Mouse (Mus musculus) kidney, embryonic 14.5 days (tissue): ENCODE measurements around the gene Uvrag. TPM values are rescaled to one million over a fixed set of nuclear protein-coding genes. Genes with fewer than 3 reads are reported as not detected.

Source experiments
- ATAC-seq: fragments of 200-750 bp; cut with Nextera tagmentation; 2 replicates; pipeline ENCODE4 v1.8.0; 2017; ENCODE audit warnings: moderate number of reproducible peaks, mild to moderate bottlenecking, moderate TSS enrichment, moderate library complexity; ENCODE audit not compliant: low FRiP score, low TSS enrichment
- H3K27ac ChIP-seq: fragments of 300-500 bp; sonication (generic); 2 replicates; pipeline ENCODE4 v1.5.1; 2014; ENCODE audit warnings: low read depth, mild to moderate bottlenecking, low read length, moderate library complexity, mixed read lengths
- H3K27me3 ChIP-seq: fragments of 300-500 bp; sonication (generic); 2 replicates; pipeline ENCODE4 v1.6.1; 2014; ENCODE audit warnings: mild to moderate bottlenecking, low read length; ENCODE audit not compliant: control insufficient read depth, insufficient read depth
- H3K36me3 ChIP-seq: fragments of 300-500 bp; sonication (generic); 2 replicates; pipeline ENCODE4 v1.6.1; 2014; ENCODE audit warnings: low read length, mixed read lengths; ENCODE audit not compliant: control insufficient read depth, insufficient read depth
- H3K4me1 ChIP-seq: fragments of 300-500 bp; sonication (generic); 2 replicates; pipeline ENCODE4 v1.6.1; 2014; ENCODE audit warnings: low read length, mixed read lengths; ENCODE audit not compliant: control insufficient read depth, insufficient read depth
- H3K4me2 ChIP-seq: fragments of 300-500 bp; sonication (generic); replicated peaks from 2 replicates; pipeline ENCODE4 v1.6.1; 2014; ENCODE audit warnings: low read depth, mild to moderate bottlenecking, low read length
- H3K4me3 ChIP-seq: fragments of 300-500 bp; sonication (generic); 2 replicates; pipeline ENCODE4 v1.5.1; 2014; ENCODE audit warnings: mild to moderate bottlenecking, low read length
- H3K9ac ChIP-seq: fragments of 300-500 bp; sonication (generic); 2 replicates; pipeline ENCODE4 v1.6.1; 2014; ENCODE audit warnings: low read depth, mild to moderate bottlenecking, low read length, moderate library complexity
- H3K9me3 ChIP-seq: fragments of 300-500 bp; sonication (generic); 2 replicates; pipeline ENCODE4 v1.6.1; 2016; ENCODE audit warnings: low read length; ENCODE audit not compliant: control insufficient read depth
- WGBS: fragments of 180-500 bp; shearing (Covaris S2); extraction: QIAGEN DNeasy Blood & Tissue Kit; methylation state at CpG from one replicate; pipeline ENCODE4 v1.1.7; 2014; 5-methylcytosine and 5-hydroxymethylcytosine counted together
- polyA plus RNA-seq: library from polyadenylated mRNA; unstranded; fragments of >200 nt; fragmentation: Nextera tagmentation; extraction: Ambion mirVana; gene quantifications from 2 replicates; pipeline ENCODE4 v1.2.1, GENCODE M21; 2014

Gene Uvrag
- polyA plus RNA-seq, 1 experiment from 2014 or later = 22.7 TPM

DNA sequence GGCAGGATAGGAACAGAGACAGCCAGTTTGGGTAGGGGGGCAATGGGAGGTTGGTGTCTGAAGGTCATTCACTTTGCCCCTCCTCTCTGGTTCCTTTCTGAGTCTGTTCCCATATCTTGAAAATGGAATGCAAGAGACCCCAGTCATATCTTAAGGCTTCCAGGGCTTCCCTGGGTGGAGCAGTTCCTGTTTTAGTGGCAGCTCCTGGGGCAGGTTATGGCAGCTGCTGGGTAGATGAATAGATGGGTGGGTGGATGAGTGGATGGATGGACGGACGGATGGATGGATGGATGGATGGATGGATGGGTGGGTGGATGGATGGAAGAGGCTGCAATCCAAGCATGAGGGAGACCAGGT lies 273.2 kb downstream of the Uvrag start:
- Histone ChIP-seq H3K4me2 (no peak overlapping the region), H3K9me3 (no peaks in the 10 kb centered on the region), H3K4me3 (no peak overlapping the region), H3K9ac (no peak overlapping the region), H3K27ac (no peak overlapping the region), H3K36me3 (no peaks in the 10 kb centered on the region), H3K4me1 (peaks cover 16% of the 10 kb centered on the region), H3K27me3 (no peaks in the 10 kb centered on the region; the same call in 1 of the 2 replicates)
- ATAC-seq = no peak
- 78% methylated on average over 2 of the region's 2 CpGs for WGBS

- no peak overlapping the region for H3K4me3 ChIP-seq
- peak; percentile 53 for ATAC-seq
- H3K9me3 ChIP-seq = no peaks in the 10 kb centered on the region
- H3K27me3 ChIP-seq = no peaks in the 10 kb centered on the region; the same call in 1 of the 2 replicates
- no peak overlapping the region for H3K27ac ChIP-seq
- no peak overlapping the region for H3K4me2 ChIP-seq
- peaks cover 16% of the 10 kb centered on the region for H3K4me1 ChIP-seq
- WGBS = 10% methylated on average over 12 of the region's 12 CpGs
- H3K9ac ChIP-seq = no peak overlapping the region
- H3K36me3 ChIP-seq = no peaks in the 10 kb centered on the region
Measured at GRCm38 (mm10) chr7:98867053-98867793, 273.7 kb downstream of the Uvrag start.

- no peak for ATAC-seq
- Histone ChIP-seq H3K27ac (no peak overlapping the region), H3K36me3 (no peaks in the 10 kb centered on the region), H3K4me3 (no peak overlapping the region), H3K9me3 (no peaks in the 10 kb centered on the region), H3K9ac (no peak overlapping the region), H3K27me3 (no peaks in the 10 kb centered on the region), H3K4me2 (no peak overlapping the region), H3K4me1 (peaks cover 30% of the 10 kb centered on the region)
- 53% methylated on average over 9 of the region's 9 CpGs for WGBS
Measured at GRCm38 (mm10) chr7:98863969-98864718, 276.8 kb downstream of the Uvrag start.

DNA sequence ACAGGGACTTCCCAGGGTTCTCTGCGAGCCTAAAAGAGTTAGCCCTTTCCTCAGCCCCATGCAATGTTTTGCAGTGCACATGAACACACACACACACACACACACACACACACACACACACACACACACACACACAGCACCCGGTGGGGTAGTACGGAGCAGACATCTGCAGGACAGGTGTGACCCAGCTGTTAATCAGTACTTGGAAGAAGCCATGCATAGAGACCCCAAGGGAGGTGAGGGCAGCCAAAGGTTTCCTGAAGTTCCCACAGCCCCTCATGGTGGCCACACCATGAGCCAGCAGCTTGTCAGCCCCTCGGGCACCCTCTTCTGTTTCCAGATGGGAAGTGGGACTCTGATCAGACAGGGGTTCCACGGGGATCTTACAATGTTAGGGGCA lies 277.9 kb downstream of the Uvrag start:
- WGBS = 53% methylated on average over 5 of the region's 5 CpGs
- no peak overlapping the region for H3K27ac ChIP-seq
- H3K4me1 ChIP-seq = peaks cover 26% of the 10 kb centered on the region
- no peak for ATAC-seq
- no peak overlapping the region for H3K4me3 ChIP-seq
- H3K9me3 ChIP-seq = no peaks in the 10 kb centered on the region
- H3K36me3 ChIP-seq = no peaks in the 10 kb centered on the region
- no peak overlapping the region for H3K4me2 ChIP-seq
- H3K9ac ChIP-seq = no peak overlapping the region
- H3K27me3 ChIP-seq = no peaks in the 10 kb centered on the region

GRCm38 (mm10) chr7:98861002-98861401 lies 279.9 kb downstream of the Uvrag start:
- 15% methylated on average over 2 of the region's 2 CpGs for WGBS
- peaks cover 17% of the 10 kb centered on the region for H3K4me1 ChIP-seq
- no peaks in the 10 kb centered on the region for H3K27me3 ChIP-seq
- H3K9ac ChIP-seq = no peak overlapping the region
- no peak overlapping the region for H3K27ac ChIP-seq
- H3K4me3 ChIP-seq = no peak overlapping the region
- ATAC-seq = peak; percentile 47
- no peaks in the 10 kb centered on the region for H3K36me3 ChIP-seq
- H3K4me2 ChIP-seq = no peak overlapping the region
- H3K9me3 ChIP-seq = no peaks in the 10 kb centered on the region

GRCm38 (mm10) chr7:98857094-98857493 lies 283.8 kb downstream of the Uvrag start:
- H3K4me2 ChIP-seq = no peak overlapping the region
- no peak overlapping the region for H3K4me3 ChIP-seq
- no peaks in the 10 kb centered on the region for H3K27me3 ChIP-seq
- WGBS = 40% methylated on average over 3 of the region's 3 CpGs
- H3K27ac ChIP-seq = no peak overlapping the region
- peaks cover 17% of the 10 kb centered on the region for H3K4me1 ChIP-seq
- H3K9ac ChIP-seq = no peak overlapping the region
- 0 out of 2 replicates have a peak, but pooled peaks cover 3% of the 10 kb centered on the region for H3K36me3 ChIP-seq
- H3K9me3 ChIP-seq = no peaks in the 10 kb centered on the region
- ATAC-seq = no peak

DNA sequence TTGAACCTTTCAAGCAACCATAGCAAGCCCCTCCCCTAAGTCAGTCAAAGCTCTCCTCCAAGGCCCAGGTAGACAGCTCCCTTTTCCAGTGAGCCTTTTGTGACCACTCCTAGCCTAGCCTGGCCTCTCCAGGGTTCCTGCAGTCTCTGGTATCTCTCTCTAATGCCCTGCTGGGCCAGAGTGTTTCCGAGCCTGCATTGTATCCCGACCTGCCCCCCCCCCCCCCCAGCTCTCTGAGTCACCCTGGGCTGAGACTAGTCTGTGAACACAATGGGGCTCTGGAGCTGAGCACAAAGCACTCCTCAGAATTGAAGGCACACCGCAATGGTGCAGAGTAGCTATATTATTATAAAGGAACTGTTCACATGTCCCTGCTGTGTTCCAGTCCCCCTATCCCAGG lies 284.8 kb downstream of the Uvrag start:
- Histone ChIP-seq H3K36me3 (peaks cover 6% of the 10 kb centered on the region; the same call in 1 of the 2 replicates), H3K27me3 (no peaks in the 10 kb centered on the region), H3K4me2 (no peak overlapping the region), H3K27ac (no peak overlapping the region), H3K4me1 (peaks cover 16% of the 10 kb centered on the region), H3K9ac (no peak overlapping the region), H3K9me3 (no peaks in the 10 kb centered on the region), H3K4me3 (no peak overlapping the region)
- no peak for ATAC-seq
- 55% methylated on average over 3 of the region's 3 CpGs for WGBS

DNA sequence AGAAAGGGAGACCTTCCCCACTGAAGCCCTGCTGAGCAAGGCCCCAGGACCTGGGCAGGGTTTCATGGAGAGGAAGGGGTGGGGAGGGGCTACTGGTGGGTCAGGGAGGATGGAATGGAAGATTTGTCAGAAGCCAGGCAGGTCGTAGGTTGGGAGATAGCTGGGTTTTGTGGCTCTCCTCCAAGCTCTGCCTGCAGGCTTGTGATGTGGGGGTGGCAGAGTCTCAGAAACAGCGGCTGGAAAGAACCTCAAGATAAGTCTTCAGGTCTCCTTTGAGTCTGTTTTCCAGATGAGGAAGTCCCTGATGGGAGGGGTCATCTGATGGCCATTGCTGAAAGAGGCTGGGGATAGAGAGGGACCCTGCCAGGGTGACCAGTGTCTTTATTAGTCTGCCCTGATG lies 285.6 kb downstream of the Uvrag start:
- H3K36me3 ChIP-seq = peaks cover 12% of the 10 kb centered on the region; the same call in 1 of the 2 replicates
- peaks cover 9% of the 10 kb centered on the region for H3K4me1 ChIP-seq
- no peak overlapping the region for H3K9ac ChIP-seq
- H3K4me2 ChIP-seq = no peak overlapping the region
- H3K27me3 ChIP-seq = no peaks in the 10 kb centered on the region
- no peak overlapping the region for H3K27ac ChIP-seq
- H3K4me3 ChIP-seq = no peak overlapping the region
- H3K9me3 ChIP-seq = no peaks in the 10 kb centered on the region
- no peak for ATAC-seq
- WGBS = 75% methylated on average over 2 of the region's 2 CpGs

DNA sequence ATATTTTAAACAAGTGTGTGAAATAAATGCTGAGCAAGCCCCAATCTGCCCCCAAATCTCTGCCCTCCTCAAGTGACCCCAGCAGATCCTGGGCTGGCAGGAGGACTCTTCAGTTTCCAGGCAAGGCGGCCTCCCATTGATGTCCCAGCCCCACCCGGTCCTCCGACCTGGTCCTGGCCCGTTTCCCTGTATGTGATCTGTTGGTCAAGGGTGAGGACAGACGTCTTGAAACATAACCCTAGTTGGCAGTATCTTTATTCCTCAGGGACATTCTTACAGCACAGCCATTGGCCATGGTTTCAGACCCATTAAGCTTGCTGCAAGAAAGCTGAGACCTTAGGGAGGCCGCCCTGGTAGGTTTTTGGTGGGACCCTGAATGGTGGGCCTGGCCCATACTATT lies 287.1 kb downstream of the Uvrag start:
- H3K4me3 ChIP-seq = no peak overlapping the region
- H3K9me3 ChIP-seq = no peaks in the 10 kb centered on the region
- no peaks in the 10 kb centered on the region for H3K27me3 ChIP-seq
- H3K36me3 ChIP-seq = peaks cover 17% of the 10 kb centered on the region; the same call in 1 of the 2 replicates
- peaks cover 7% of the 10 kb centered on the region; the same call in 1 of the 2 replicates for H3K4me1 ChIP-seq
- no peak for ATAC-seq
- H3K9ac ChIP-seq = no peak overlapping the region
- WGBS = 78% methylated on average over 6 of the region's 6 CpGs
- H3K4me2 ChIP-seq = no peak overlapping the region
- H3K27ac ChIP-seq = no peak overlapping the region
